ENCODE assay signal across 11 mouse cellular contexts in the genomic region with DNA sequence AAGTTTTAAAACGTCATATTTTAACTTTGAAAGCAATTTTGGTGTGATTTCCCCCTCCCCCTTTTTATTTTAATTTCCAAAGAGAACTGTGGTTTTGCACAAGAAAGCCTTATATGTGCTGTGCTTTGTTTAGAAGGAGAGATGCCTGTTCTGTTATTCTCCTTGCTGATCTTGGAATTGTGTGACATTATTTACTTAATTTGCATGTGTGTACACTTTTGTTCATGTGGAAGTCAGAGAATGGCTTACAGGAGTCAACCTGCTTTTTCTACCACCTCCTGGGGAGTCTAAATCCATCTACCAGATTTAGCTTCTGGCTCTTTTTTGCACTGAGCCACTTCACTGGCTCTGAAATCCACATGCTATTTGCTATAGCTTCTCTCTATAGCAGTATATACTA.
"Had no signal": no experiment of that assay in that cellular context is flagged by ENCODE, and none has a peak within 500 bp of the region (broad histone marks: within the 10 kb centered on the region; RNA-seq: fewer than 3 reads in every experiment).

No protein-coding gene starts in this region.

- DNase-seq: retina, postnatal 1 day; right cerebral cortex, adult 18-20 months; right cerebral cortex, postnatal 14 days; right cerebral cortex, postnatal 25 days; right cerebral cortex, postnatal 4 days; spleen, adult 18-20 months; thymus, adult 18-20 months; thymus, adult 2 months; thymus, postnatal 14 days; thymus, postnatal 25 days; thymus, postnatal 4 days had no signal
